Mouse (Mus musculus): ENCODE measurements at regions not wholly inside any gene's neighbourhood (a gene's known extent, or its start where the extent isn't known, plus 50 kb on each side); places are given as distances from the start of the nearest gene placed in this dataset.

DNA sequence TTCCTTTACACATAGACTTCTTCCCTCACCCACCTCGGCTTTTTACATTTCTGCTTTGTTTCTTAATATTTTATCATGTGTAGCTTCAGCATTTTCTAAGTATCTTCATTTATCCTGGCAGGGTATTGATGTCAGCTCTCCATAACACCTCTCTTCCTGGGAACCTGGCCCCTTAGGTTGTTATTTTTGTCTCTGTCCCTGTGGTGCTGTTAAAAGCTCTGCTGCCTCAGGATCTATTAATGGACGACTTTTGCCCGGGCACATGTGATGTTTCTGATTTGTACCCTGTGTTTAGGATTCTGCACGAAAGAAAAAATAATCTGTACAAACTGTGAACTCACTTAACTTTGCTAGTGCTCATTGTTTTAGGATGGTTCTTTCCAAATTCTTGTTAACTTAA, 81.4 kb upstream of the Syt1 start:
- TF ChIP-seq GATA1 (IDR thresholded peaks at IDR 0.05; ENCODE audit: borderline replicate concordance, low read length), result no peak
- no peak for TF ChIP-seq FLI1 (IDR thresholded peaks at IDR 0.05; ENCODE audit: low read length)
- Histone ChIP-seq H3K27me3 (replicated peaks) (no peaks in the 10 kb centered on the region), H3K4me3 (replicated peaks) (no peak overlapping the region), H3K4me1 (no peaks in the 10 kb centered on the region), H3K36me3 (replicated peaks; ENCODE audit: low read length) (no peaks in the 10 kb centered on the region), H3K9me3 (0 out of 2 replicates have a peak, but pooled peaks cover 6% of the 10 kb centered on the region)

DNA sequence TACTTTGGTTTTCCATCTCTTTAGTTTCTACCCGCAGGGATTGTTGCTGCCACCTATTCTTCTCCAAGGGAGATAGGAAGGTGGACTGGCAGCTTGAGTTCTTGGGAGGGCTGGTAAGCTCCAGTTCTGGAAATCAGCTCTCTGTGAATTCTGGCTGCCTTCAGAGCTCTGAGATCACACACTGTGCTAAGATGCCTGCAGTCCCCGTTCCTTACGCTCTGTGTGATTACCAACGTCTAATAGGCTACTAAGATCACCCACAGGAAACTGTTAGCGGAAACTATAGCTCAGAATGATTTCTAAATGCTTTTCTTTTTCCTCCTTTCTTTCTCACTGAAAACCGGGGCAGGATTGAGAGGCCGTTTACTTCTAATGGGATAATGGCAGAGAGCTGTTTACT, 69.0 kb upstream of the Syt1 start:
- Histone ChIP-seq H3K4me1 (no peaks in the 10 kb centered on the region), H3K9me3 (peaks cover 22% of the 10 kb centered on the region), H3K36me3 (replicated peaks; ENCODE audit: low read length) (no peaks in the 10 kb centered on the region), H3K4me3 (replicated peaks) (no peak overlapping the region), H3K27me3 (replicated peaks) (no peaks in the 10 kb centered on the region)
- TF ChIP-seq GATA1 (IDR thresholded peaks at IDR 0.05; ENCODE audit: borderline replicate concordance, low read length) (no peak), FLI1 (IDR thresholded peaks at IDR 0.05; ENCODE audit: low read length) (no peak)

DNA sequence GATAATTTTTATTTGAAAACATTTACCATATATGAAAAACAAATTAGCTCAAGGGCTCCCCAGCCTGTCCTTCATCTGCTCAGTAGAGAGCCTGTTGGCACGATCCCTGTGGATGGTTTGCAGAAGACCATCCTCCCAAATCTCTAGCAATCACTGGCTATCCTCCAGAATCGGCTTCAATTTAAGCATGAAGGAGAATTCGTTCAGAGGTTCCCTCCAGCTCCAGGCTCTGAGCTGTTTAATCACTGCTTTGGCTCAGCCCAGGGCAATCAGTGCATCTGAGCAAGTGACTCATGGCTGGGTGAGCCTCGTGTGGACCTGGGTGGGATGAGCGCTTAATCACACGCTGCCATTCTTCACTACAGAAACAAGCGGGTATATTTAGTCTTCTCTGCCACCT, 63.4 kb upstream of the Syt1 start:
- Histone ChIP-seq H3K4me3 (replicated peaks) (no peak overlapping the region), H3K36me3 (replicated peaks; ENCODE audit: low read length) (no peaks in the 10 kb centered on the region), H3K4me1 (no peaks in the 10 kb centered on the region), H3K9me3 (peaks cover 18% of the 10 kb centered on the region), H3K27me3 (replicated peaks) (no peaks in the 10 kb centered on the region)
- TF ChIP-seq FLI1 (IDR thresholded peaks at IDR 0.05; ENCODE audit: low read length) (no peak), GATA1 (IDR thresholded peaks at IDR 0.05; ENCODE audit: borderline replicate concordance, low read length) (no peak)

All from megakaryocyte, embryonic 14.5 days (primary cell).